Mouse (Mus musculus) embryonic fibroblast, embryonic 13.5 days (primary cell): ENCODE data around the gene Kif26b.

Source experiments
- CTCF ChIP-seq: IDR thresholded peaks from 2 replicates; pipeline ENCODE4 v1.5.1; 2011; ENCODE audit warnings: mild to moderate bottlenecking, control low read depth, low read length, moderate library complexity, borderline replicate concordance; ENCODE audit not compliant: insufficient read depth
- POLR2A ChIP-seq: IDR thresholded peaks from 2 replicates; pipeline ENCODE4 v1.6.1; 2011; ENCODE audit warnings: low read depth, mild to moderate bottlenecking, control low read depth, low read length, moderate library complexity

- TF ChIP-seq CTCF: no peak
- TF ChIP-seq POLR2A: no peak
Measured at GRCm38 (mm10) chr1:178575706-178576105, 46.8 kb downstream of the Kif26b start.
